In the genomic region with DNA sequence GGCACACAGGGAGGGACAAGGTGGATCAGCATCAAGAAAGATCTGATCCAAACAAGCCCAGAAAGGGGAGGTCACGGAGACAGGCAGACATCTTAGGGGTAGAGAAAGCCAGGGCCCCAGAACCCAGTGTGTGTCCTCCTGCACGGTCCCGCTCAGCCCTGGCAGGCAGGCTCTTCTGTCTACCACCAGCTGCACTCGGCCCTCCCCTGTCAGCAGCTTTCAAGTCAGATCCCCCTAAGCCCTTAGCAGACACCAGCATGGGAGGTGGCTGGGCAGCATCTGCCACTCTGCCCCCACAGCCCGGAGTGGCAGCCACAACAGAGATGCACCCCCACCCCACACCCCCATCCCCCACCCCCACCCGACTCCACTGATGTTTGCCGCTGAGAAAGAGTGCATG, we compare ENCODE assay signal across 10 mouse cellular contexts. TPM values are rescaled to one million over a fixed set of nuclear protein-coding genes. Genes with fewer than 3 reads are reported as not detected.
DNase-seq lines count a peak whose midpoint lies in the region; ATAC-seq lines count a peak whose summit lies in the region.
"Had no signal": no experiment of that assay in that cellular context is flagged by ENCODE, and none has a peak within 500 bp of the region (broad histone marks: within the 10 kb centered on the region; RNA-seq: fewer than 3 reads in every experiment).

No protein-coding gene starts in this region.

- WGBS in heart, embryonic 16.5 days: 44% methylated on average over 7 of the region's 7 CpGs
- WGBS in forebrain, embryonic 14.5 days: 22% methylated on average over 6 of the region's 7 CpGs
- 13% methylated on average over 7 of the region's 7 CpGs for WGBS in midbrain, embryonic 12.5 days
- WGBS in liver, embryonic 11.5 days: 38% methylated on average over 7 of the region's 7 CpGs
- 55% methylated on average over 7 of the region's 7 CpGs for whole genome bisulfite sequencing in kidney, embryonic 14.5 days

- no peaks in the 10 kb centered on the region for H3K36me3 ChIP-seq in heart, embryonic 16.5 days (ENCODE audit: control insufficient read depth, insufficient read depth)
- peaks cover 15% of the 10 kb centered on the region for H3K36me3 ChIP-seq in forebrain, embryonic 14.5 days (ENCODE audit: control insufficient read depth, insufficient read depth, low read length)
- H3K36me3 ChIP-seq in midbrain, embryonic 12.5 days: no peaks in the 10 kb centered on the region
- H3K36me3 ChIP-seq in liver, embryonic 11.5 days (ENCODE audit: control insufficient read depth, insufficient read depth, low read length): no peaks in the 10 kb centered on the region
- H3K36me3 ChIP-seq in kidney, embryonic 14.5 days (ENCODE audit: control insufficient read depth, insufficient read depth, low read length): no peaks in the 10 kb centered on the region

- H3K4me2 ChIP-seq in heart, embryonic 16.5 days (ENCODE audit: low read depth, low read length): no peak overlapping the region
- H3K4me2 ChIP-seq in forebrain, embryonic 14.5 days (ENCODE audit: low read length): peak overlapping the region; percentile 67
- peak overlapping the region; percentile 89 for H3K4me2 ChIP-seq in midbrain, embryonic 12.5 days (replicated peaks)
- H3K4me2 ChIP-seq in liver, embryonic 11.5 days: no peak overlapping the region
- no peak overlapping the region for H3K4me2 ChIP-seq in kidney, embryonic 14.5 days (replicated peaks; ENCODE audit: low read depth, low read length)

- peaks cover 3% of the 10 kb centered on the region; the same call in 1 of the 2 replicates for H3K27me3 ChIP-seq in heart, embryonic 16.5 days (ENCODE audit: control insufficient read depth, insufficient read depth, low read length)
- no peaks in the 10 kb centered on the region for H3K27me3 ChIP-seq in forebrain, embryonic 14.5 days (replicated peaks; ENCODE audit: control insufficient read depth, insufficient read depth, low read length)
- peaks cover 21% of the 10 kb centered on the region for H3K27me3 ChIP-seq in midbrain, embryonic 12.5 days
- H3K27me3 ChIP-seq in liver, embryonic 11.5 days (replicated peaks; ENCODE audit: control insufficient read depth, insufficient read depth, low read length): peaks cover 52% of the 10 kb centered on the region
- H3K27me3 ChIP-seq in kidney, embryonic 14.5 days (ENCODE audit: control insufficient read depth, insufficient read depth, low read length): peaks cover 9% of the 10 kb centered on the region; the same call in 1 of the 2 replicates

- no peaks in the 10 kb centered on the region for H3K4me1 ChIP-seq in heart, embryonic 16.5 days (ENCODE audit: control insufficient read depth, insufficient read depth, low read length)
- H3K4me1 ChIP-seq in forebrain, embryonic 14.5 days (ENCODE audit: control insufficient read depth, insufficient read depth, low read length): peaks cover 34% of the 10 kb centered on the region
- H3K4me1 ChIP-seq in midbrain, embryonic 12.5 days: peaks cover 49% of the 10 kb centered on the region
- no peaks in the 10 kb centered on the region; the same call in 1 of the 2 replicates for H3K4me1 ChIP-seq in liver, embryonic 11.5 days (replicated peaks; ENCODE audit: control insufficient read depth, insufficient read depth, low read length)
- peaks cover 3% of the 10 kb centered on the region; the same call in 1 of the 2 replicates for H3K4me1 ChIP-seq in kidney, embryonic 14.5 days (ENCODE audit: control insufficient read depth, insufficient read depth, low read length)

- 0 out of 2 replicates have a peak, but pooled peaks have one; percentile 7 for ATAC-seq in heart, embryonic 16.5 days (replicated peaks; ENCODE audit: extremely low read depth, insufficient read depth, low FRiP score)
- peak; percentile 61 for ATAC-seq in forebrain, embryonic 14.5 days
- ATAC-seq in midbrain, embryonic 12.5 days (ENCODE audit: low FRiP score, low read depth): peak; percentile 52
- ATAC-seq in liver, embryonic 11.5 days (replicated peaks; ENCODE audit: low FRiP score): no peak
- ATAC-seq in kidney, embryonic 14.5 days (ENCODE audit: low FRiP score, low TSS enrichment): no peak

- DNase-seq in heart, postnatal 4 days: no peak
- DNase-seq in forebrain, embryonic 14.5 days (ENCODE audit: low spot score): peak; percentile 74
- peak; percentile 47 to 48 for DNase-seq in thymus, postnatal 10 days (ENCODE audit: low spot score in 2 of 2)
- no peak for DNase-seq in liver, embryonic 11.5 days (ENCODE audit: low spot score)
- no peak for DNase-seq in urinary bladder, adult 18-20 months (ENCODE audit: low spot score in 2 of 2)
- DNase-seq: kidney, adult 11 months; lung, postnatal 4 days had no signal

- no peak overlapping the region for H3K4me3 ChIP-seq in heart, embryonic 16.5 days (ENCODE audit: low read length)
- H3K4me3 ChIP-seq in forebrain, embryonic 14.5 days (ENCODE audit: low read depth, low read length): peak overlapping the region; percentile 95
- H3K4me3 ChIP-seq in midbrain, embryonic 12.5 days: peak overlapping the region; percentile 94
- no peak overlapping the region for H3K4me3 ChIP-seq in liver, embryonic 11.5 days (ENCODE audit: low read depth, low read length)
- no peak overlapping the region for H3K4me3 ChIP-seq in kidney, embryonic 14.5 days (ENCODE audit: low read length)

- no peaks in the 10 kb centered on the region for H3K9me3 ChIP-seq in heart, embryonic 16.5 days (replicated peaks; ENCODE audit: control insufficient read depth, low read length)
- H3K9me3 ChIP-seq in forebrain, embryonic 14.5 days (replicated peaks; ENCODE audit: control insufficient read depth, low read length): no peaks in the 10 kb centered on the region
- no peaks in the 10 kb centered on the region for H3K9me3 ChIP-seq in midbrain, embryonic 12.5 days
- H3K9me3 ChIP-seq in liver, embryonic 11.5 days (ENCODE audit: control insufficient read depth, low read length): 0 out of 2 replicates have a peak, but pooled peaks cover 2% of the 10 kb centered on the region
- peaks cover 3% of the 10 kb centered on the region; the same call in 1 of the 2 replicates for H3K9me3 ChIP-seq in kidney, embryonic 14.5 days (ENCODE audit: control insufficient read depth, low read length)

- no peak overlapping the region for H3K9ac ChIP-seq in heart, embryonic 16.5 days (ENCODE audit: low read length)
- peak overlapping the region; percentile 98 for H3K9ac ChIP-seq in forebrain, embryonic 14.5 days (ENCODE audit: low read length)
- H3K9ac ChIP-seq in midbrain, embryonic 12.5 days (replicated peaks): peak overlapping the region; percentile 98
- H3K9ac ChIP-seq in liver, embryonic 11.5 days (ENCODE audit: low read depth, low read length): no peak overlapping the region
- no peak overlapping the region for H3K9ac ChIP-seq in kidney, embryonic 14.5 days (ENCODE audit: low read depth, low read length)

- H3K27ac ChIP-seq in heart, embryonic 16.5 days (ENCODE audit: low read length): no peak overlapping the region
- peak overlapping the region; percentile 94 for H3K27ac ChIP-seq in forebrain, embryonic 14.5 days (ENCODE audit: low read depth, low read length)
- H3K27ac ChIP-seq in midbrain, embryonic 12.5 days (replicated peaks): peak overlapping the region; percentile 92
- H3K27ac ChIP-seq in liver, embryonic 11.5 days (ENCODE audit: low read depth, low read length): no peak overlapping the region
- no peak overlapping the region for H3K27ac ChIP-seq in kidney, embryonic 14.5 days (ENCODE audit: low read depth, low read length)

RNA-seq across cellular contexts. Expression of a gene that starts 2.0 kb away (rescaled TPM):
- polyA plus RNA-seq in heart, embryonic 16.5 days (2015; fragmentation: Nextera tagmentation; extraction: Ambion mirVana): 43.7 and 45.0 TPM in 2 replicates
- 10 to 100 TPM; 61.1 to 65.1 TPM for total RNA-seq in heart, postnatal 4 days (2021)
- 334 and 428 TPM in 2 replicates for polyA plus RNA-seq in forebrain, embryonic 14.5 days (2014; fragmentation: Nextera tagmentation; extraction: Ambion mirVana)
- 305 and 314 TPM in 2 replicates for polyA plus RNA-seq in midbrain, embryonic 12.5 days (2016; fragmentation: Nextera tagmentation; extraction: Ambion mirVana)
- 9.1 and 10.7 TPM in 2 replicates for polyA plus RNA-seq in liver, embryonic 11.5 days (2014; fragmentation: Nextera tagmentation; extraction: Ambion mirVana)
- polyA plus RNA-seq in kidney, embryonic 14.5 days (2014; fragmentation: Nextera tagmentation; extraction: Ambion mirVana): 43.6 and 52.8 TPM in 2 replicates

RNA-seq across cellular contexts. Expression of a gene that starts 25.8 kb away (rescaled TPM):
- polyA plus RNA-seq in heart, embryonic 16.5 days (2015; fragmentation: Nextera tagmentation; extraction: Ambion mirVana): 88.3 and 94.7 TPM in 2 replicates
- total RNA-seq in heart, postnatal 4 days (2021): 100 to 1,000 TPM in 1 of 2 experiments, 10 to 100 TPM in 1; 86.1 to 103 TPM
- polyA plus RNA-seq in forebrain, embryonic 14.5 days (2014; fragmentation: Nextera tagmentation; extraction: Ambion mirVana): 71.1 and 82.8 TPM in 2 replicates
- polyA plus RNA-seq in midbrain, embryonic 12.5 days (2016; fragmentation: Nextera tagmentation; extraction: Ambion mirVana): 157 and 158 TPM in 2 replicates
- 254 and 284 TPM in 2 replicates for polyA plus RNA-seq in liver, embryonic 11.5 days (2014; fragmentation: Nextera tagmentation; extraction: Ambion mirVana)
- 115 and 166 TPM in 2 replicates for polyA plus RNA-seq in kidney, embryonic 14.5 days (2014; fragmentation: Nextera tagmentation; extraction: Ambion mirVana)

RNA-seq across cellular contexts. Expression of a gene that starts 29.2 kb away (rescaled TPM):
- polyA plus RNA-seq in heart, embryonic 16.5 days (2015; fragmentation: Nextera tagmentation; extraction: Ambion mirVana): 54.9 and 58.0 TPM in 2 replicates
- 10 to 100 TPM; 29.7 to 30.8 TPM for total RNA-seq in heart, postnatal 4 days (2021)
- 32.9 and 41.2 TPM in 2 replicates for polyA plus RNA-seq in forebrain, embryonic 14.5 days (2014; fragmentation: Nextera tagmentation; extraction: Ambion mirVana)
- 53.6 and 61.7 TPM in 2 replicates for polyA plus RNA-seq in midbrain, embryonic 12.5 days (2016; fragmentation: Nextera tagmentation; extraction: Ambion mirVana)
- 55.1 and 56.7 TPM in 2 replicates for polyA plus RNA-seq in liver, embryonic 11.5 days (2014; fragmentation: Nextera tagmentation; extraction: Ambion mirVana)
- polyA plus RNA-seq in kidney, embryonic 14.5 days (2014; fragmentation: Nextera tagmentation; extraction: Ambion mirVana): 54.5 and 57.2 TPM in 2 replicates

RNA-seq across cellular contexts. Expression of a gene that starts 31.0 kb away (rescaled TPM):
- polyA plus RNA-seq in heart, embryonic 16.5 days (2015; fragmentation: Nextera tagmentation; extraction: Ambion mirVana): 28.3 and 31.6 TPM in 2 replicates
- total RNA-seq in heart, postnatal 4 days (2021): 10 to 100 TPM; 14.8 to 19.6 TPM
- polyA plus RNA-seq in forebrain, embryonic 14.5 days (2014; fragmentation: Nextera tagmentation; extraction: Ambion mirVana): 31.4 and 35.7 TPM in 2 replicates
- 27.7 and 30.0 TPM in 2 replicates for polyA plus RNA-seq in midbrain, embryonic 12.5 days (2016; fragmentation: Nextera tagmentation; extraction: Ambion mirVana)
- polyA plus RNA-seq in liver, embryonic 11.5 days (2014; fragmentation: Nextera tagmentation; extraction: Ambion mirVana): 24.9 and 26.7 TPM in 2 replicates
- polyA plus RNA-seq in kidney, embryonic 14.5 days (2014; fragmentation: Nextera tagmentation; extraction: Ambion mirVana): 24.8 and 27.1 TPM in 2 replicates

Comparison
In these comparisons a context has a peak if more than half of its experiments do, and no peak if none do; other contexts are left out.
1. ATAC-seq: peak in heart, embryonic 16.5 days (single experiment), forebrain, embryonic 14.5 days (single experiment) and midbrain, embryonic 12.5 days (single experiment); none in liver, embryonic 11.5 days (single experiment) and kidney, embryonic 14.5 days (single experiment).
2. H3K27ac ChIP-seq: peak in forebrain, embryonic 14.5 days (single experiment) and midbrain, embryonic 12.5 days (single experiment); none in heart, embryonic 16.5 days (single experiment), liver, embryonic 11.5 days (single experiment) and kidney, embryonic 14.5 days (single experiment).
3. H3K4me2 ChIP-seq: peak in forebrain, embryonic 14.5 days (single experiment) and midbrain, embryonic 12.5 days (single experiment); none in heart, embryonic 16.5 days (single experiment), liver, embryonic 11.5 days (single experiment) and kidney, embryonic 14.5 days (single experiment).
4. H3K4me3 ChIP-seq: peak in forebrain, embryonic 14.5 days (single experiment) and midbrain, embryonic 12.5 days (single experiment); none in heart, embryonic 16.5 days (single experiment), liver, embryonic 11.5 days (single experiment) and kidney, embryonic 14.5 days (single experiment).
5. H3K9ac ChIP-seq: peak in forebrain, embryonic 14.5 days (single experiment) and midbrain, embryonic 12.5 days (single experiment); none in heart, embryonic 16.5 days (single experiment), liver, embryonic 11.5 days (single experiment) and kidney, embryonic 14.5 days (single experiment).
6. DNase-seq: peak in forebrain, embryonic 14.5 days (single experiment) and thymus, postnatal 10 days (2 of 2); none in heart, postnatal 4 days (single experiment), liver, embryonic 11.5 days (single experiment) and urinary bladder, adult 18-20 months (0 of 2).